Mouse (Mus musculus): Measurements from ENCODE around the gene Cipc.

The Cipc gene

GRCm38 (mm10) chr12:86946862-86947574 is at the start of gene Cipc:
Cipc (plus strand) TSS chr12:86947043.
- peak; percentile 98 for DNase-seq (ENCODE audit: low spot score)

DNA sequence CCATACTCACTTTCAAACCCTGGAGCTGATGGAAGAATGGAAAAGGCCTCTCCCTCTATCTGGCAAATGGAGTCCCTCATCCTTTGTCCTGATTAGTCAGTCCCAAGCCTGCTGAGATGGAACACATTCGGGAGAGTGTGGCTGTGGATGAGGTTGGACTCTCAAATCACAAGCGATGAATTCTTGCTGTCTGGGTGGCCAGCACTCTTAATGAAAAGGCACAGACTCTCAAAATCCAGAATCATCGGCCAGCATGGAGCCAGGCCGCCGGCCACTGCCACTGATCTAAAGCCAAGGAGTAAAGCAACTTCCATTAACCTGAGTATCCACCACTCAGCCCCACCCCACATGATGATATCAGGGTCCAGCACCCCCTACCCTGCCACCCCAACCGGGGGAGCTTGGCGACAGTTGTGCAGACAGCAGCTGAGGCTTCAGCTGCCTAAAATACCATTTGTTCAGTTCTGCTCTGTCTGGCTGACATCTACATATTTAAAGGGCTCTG is 49.0 kb upstream of the Cipc start:
- DNase-seq (ENCODE audit: low spot score) = no peak

DNA sequence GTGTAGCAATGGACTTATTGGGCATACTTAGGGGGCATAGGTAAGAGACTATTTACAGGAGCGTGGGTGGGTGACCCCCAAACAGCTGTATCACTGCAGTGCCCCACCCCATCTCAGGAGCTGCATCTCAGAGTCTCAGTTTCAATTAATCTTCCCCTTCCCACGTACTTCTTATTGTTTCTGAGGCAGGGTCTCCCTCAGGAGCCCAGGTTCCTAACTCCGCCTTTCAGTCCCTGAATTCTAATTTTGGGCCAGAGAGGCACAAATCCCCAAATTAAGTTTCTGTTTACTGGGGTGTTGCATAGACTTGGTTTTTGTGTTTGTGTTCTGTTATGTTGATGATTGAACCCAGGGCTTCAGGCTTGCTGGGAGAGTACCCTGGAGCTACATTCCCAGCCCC is 48.4 kb upstream of the Cipc start:
- no peak for DNase-seq (ENCODE audit: low spot score)

DNA sequence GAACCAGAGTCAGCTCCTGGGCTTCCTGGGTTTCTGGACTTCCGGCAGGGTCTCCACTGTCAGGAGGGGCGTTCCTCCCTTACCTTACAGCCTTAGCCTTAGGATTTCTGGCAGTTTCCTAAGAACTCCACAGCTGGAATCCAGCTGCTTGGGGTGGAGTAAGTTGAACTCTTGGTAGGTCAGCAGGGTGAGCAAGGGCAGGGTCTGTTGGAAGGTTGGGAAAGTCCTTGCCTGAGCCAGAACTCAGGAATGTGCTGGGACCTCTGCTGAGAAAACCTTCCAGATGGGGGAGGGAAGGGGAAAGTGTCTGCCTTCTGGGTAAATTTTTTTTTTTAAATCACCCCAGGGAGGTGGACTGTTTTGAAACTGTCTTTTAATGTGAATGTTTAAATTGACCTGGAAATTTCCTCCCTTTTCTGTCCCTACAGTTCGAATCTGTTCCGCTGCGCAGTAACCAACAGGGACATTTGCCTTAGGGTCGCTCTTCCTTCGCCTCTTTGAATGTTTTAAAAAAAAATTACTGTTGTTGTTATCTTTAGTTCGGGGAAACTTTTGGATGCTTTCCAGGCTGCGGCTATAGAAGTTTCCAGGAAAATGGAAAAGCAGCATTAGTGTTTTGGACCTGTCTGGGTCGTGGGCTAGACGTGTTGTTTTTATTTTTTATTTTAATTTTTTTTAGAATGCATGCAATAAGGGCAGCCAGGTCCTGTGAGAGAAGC is 47.2 kb upstream of the Cipc start:
- DNase-seq (ENCODE audit: low spot score) = peak; percentile 38

- no peak for DNase-seq (ENCODE audit: low spot score)
Measured at GRCm38 (mm10) chr12:86903828-86904806, 42.7 kb upstream of the Cipc start.

GRCm38 (mm10) chr12:86905203-86905602 is 41.6 kb upstream of the Cipc start:
- DNase-seq (ENCODE audit: low spot score) = no peak

- DNase-seq (ENCODE audit: low spot score) = no peak
Measured at GRCm38 (mm10) chr12:86905876-86906275, 41.0 kb upstream of the Cipc start.

GRCm38 (mm10) chr12:86906395-86906794 is 40.4 kb upstream of the Cipc start:
- DNase-seq (ENCODE audit: low spot score) = peak; percentile 83

DNA sequence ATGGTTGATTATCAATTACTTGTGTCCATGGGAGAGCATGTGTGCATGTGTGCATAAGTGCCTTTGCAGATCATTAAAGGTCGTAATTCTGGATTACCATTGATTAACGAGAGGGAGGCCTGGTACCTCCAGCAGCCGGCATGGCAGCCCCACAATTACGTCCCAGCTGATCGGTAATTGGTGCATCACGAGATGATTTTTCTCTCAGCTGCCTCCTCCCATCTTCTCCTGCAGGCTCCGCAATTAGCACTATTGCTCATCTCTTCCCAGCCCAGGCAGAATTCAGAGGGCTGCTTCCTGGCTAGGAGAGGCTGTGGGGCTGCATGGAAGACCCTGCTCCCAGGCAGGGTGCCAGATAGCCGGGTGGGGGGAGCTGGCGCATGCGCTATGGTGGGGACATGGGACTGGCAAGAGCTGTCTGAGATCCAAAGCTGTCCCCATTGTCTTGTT is 35.3 kb upstream of the Cipc start:
- DNase-seq (ENCODE audit: low spot score) = no peak

- DNase-seq (ENCODE audit: low spot score) = no peak
Measured at GRCm38 (mm10) chr12:86912335-86913093, 34.3 kb upstream of the Cipc start.

GRCm38 (mm10) chr12:86914351-86914750 is 32.5 kb upstream of the Cipc start:
- DNase-seq (ENCODE audit: low spot score) = no peak

DNA sequence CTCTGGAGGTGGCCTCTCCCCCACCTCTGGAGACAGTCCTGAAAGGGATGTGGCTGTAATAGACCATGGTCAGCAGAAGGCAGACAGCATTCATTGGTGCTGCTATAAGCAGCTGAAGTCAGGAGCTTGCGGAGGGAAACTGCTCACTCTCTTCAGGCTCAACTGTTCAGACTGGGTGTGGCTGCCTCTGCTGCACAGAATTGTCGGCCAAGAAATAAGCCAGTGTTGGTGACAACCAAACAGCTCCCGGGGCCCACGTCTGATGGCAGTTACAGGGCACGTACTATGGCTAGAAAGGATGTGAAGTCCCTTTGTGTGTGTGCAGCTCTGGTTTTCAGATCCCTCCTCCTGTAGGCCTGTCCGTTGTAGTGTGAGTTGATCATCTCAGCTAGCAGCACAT is 32.1 kb upstream of the Cipc start:
- no peak for DNase-seq (ENCODE audit: low spot score)

GRCm38 (mm10) chr12:86915617-86916016 is 31.2 kb upstream of the Cipc start:
- DNase-seq (ENCODE audit: low spot score) = no peak

DNA sequence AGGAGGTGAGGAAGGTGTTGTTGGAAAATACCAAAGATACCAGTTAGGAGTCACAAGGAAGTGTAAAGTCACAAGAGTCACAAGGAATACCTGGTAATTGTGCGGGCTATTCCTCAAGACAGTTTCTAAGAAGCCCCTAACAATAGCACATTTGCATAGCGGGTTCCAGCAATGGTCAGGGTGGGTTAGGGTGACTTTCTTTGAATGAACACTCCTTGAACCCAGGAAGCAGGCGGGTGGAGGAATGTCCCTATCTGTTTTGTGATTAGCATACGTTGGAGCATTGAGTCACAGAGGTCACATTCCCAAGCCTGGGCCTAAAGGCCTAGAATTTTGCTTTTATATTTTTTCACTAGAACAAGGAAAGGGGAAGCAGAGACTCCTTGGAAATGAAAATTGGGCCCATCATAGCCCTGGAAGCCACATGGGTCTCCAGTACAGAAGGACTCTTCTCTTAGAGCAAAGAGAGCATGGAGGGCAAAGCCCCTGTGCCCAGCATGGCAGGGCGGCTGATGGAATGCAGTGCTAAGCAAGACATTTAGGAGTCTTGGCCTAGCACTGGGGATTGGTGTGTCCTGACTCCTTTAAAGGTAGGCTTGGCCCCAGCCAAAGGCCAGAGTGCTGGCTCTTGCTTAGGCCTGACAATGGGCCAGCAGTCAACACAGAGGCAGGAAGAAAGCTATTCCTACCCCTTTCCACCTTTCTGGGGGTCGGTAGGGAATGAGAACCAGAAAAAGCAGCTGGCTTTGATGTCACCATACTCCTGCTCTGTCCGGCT is 29.9 kb upstream of the Cipc start:
- DNase-seq (ENCODE audit: low spot score) = no peak

DNA sequence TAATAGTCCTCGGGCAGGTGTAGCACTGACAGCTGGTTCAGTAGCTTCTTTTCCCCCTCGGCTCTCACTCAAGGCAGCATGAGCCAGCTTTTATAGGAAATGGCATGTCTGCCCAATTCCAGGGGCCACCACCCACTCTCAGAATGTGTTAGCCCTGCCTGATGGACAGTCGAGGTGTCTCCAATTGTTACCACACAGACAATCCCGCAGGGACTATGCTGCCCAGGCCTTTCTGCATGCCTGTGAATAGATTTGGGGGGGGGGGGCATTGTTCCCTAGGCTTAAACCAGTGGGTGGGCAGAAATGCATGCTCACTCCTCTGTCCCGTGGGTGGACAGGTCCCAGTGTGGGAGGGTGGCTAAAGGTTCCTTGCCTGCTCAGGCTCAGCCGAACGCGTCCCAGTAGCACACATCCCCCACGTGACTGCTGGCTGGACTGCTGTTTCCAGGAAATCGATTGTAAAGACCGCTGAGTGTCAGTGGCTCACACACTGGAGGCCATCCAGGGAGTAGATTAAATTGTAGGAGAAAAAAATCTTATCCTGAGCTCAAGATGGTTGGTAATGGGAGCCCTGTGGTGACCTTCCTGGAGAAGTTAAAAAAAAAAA is 28.4 kb upstream of the Cipc start:
- no peak for DNase-seq (ENCODE audit: low spot score)

GRCm38 (mm10) chr12:86918983-86919722 is 27.7 kb upstream of the Cipc start:
- no peak for DNase-seq (ENCODE audit: low spot score)

GRCm38 (mm10) chr12:86923837-86924236 is 23.0 kb upstream of the Cipc start:
- peak; percentile 67 for DNase-seq (ENCODE audit: low spot score)

- no peak for DNase-seq (ENCODE audit: low spot score)
Measured at GRCm38 (mm10) chr12:86930934-86931729, 15.7 kb upstream of the Cipc start.
